Mouse (Mus musculus) bone marrow, adult 2 months (tissue): ENCODE measurements at regions not wholly inside any gene's neighbourhood (a gene's known extent, or its start where the extent isn't known, plus 50 kb on each side); places are given as distances from the start of the nearest gene placed in this dataset.

Source experiments
- CTCF ChIP-seq: fragments of 200-500 bp; IDR thresholded peaks from 2 replicates; pipeline ENCODE4 v1.5.1; 2011; ENCODE audit warnings: low read length, control low read depth; ENCODE audit not compliant: control insufficient read depth, insufficient read depth
- POLR2A ChIP-seq: fragments of 200-500 bp; IDR thresholded peaks from 2 replicates; pipeline ENCODE4 v1.6.1; 2011; ENCODE audit warnings: low read depth, mild to moderate bottlenecking, control low read depth, low read length, borderline replicate concordance; ENCODE audit not compliant: control insufficient read depth

GRCm38 (mm10) chr5:102395608-102396146 lies 85.5 kb upstream of the Arhgap24 start:
- TF ChIP-seq POLR2A (no peak), CTCF (no peak)
